Mouse (Mus musculus) layer of hippocampus, adult 18-20 months (tissue): Measurements from ENCODE around the gene Ift46. TPM values are rescaled to one million over a fixed set of nuclear protein-coding genes. Genes with fewer than 3 reads are reported as not detected.
"Not testable (repeated sequence)": the region's sequence is repeated elsewhere in the genome, so short reads cannot be mapped to it uniquely, and the experiment has no call there.

Experiments used
- DNase-seq, 2 experiments: peaks; one replicate each; pipeline ENCODE4 v3.0.0; 2022; ENCODE audit warnings: low spot score in 2 of 2
- total RNA-seq, 2 experiments: library from RNA; stranded (reverse); gene quantifications; 2 replicates each; pipeline ENCODE4 v1.2.3; 2021

Ift46 gene
- total RNA-seq, 2 experiments from 2014 or later: 65.2 to 78.9 TPM

DNA sequence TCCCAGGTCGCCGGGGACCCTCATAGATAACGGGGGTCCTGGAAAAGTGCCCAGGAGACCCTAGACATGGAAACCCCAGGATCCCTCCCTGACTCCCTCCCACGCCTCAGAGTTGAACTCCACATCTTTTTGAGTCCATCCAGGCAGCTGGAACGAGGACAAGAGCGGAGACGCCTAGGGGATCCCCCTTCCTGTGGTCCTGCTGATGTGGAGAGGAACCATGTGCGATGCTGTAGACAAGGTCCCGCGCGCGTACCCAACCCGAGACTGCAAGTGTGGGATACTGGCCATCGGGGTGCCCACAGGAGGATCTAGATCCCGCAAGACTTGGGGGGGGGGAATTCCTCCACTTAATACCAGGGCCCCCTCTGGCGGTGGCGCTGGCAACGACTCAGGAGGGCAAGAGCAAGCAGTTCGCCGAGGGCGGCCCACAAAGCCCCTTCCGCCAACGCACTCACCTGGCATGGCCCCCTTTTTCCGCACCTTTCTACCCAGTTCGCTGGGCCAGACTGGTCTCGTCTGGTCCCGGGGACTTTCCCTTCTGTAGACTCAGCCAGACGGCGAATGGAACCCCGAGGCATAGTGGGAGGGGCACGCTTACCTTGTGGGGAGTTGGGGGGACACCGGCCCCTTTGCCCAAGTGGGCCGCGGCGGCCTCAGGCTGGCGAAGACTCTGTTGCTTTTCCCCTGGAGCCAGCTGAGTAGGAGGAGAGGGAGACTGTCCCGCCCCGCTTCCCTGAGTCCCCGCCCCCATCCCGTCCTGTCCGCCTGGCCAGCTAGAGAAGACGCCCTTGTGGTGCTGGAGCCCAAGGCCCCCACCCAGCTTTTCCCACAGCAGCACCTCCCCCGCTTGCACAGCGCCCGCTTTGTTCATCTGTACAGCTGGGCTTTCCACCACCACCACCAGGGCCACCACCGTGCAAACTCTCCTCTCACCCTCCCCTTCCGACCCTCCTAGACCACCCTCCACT, 32.9 kb upstream of the Ift46 start, which contains the start of gene Phldb1:
TSS of gene Phldb1 (minus strand) at position 675 of the 971 bp plus-strand sequence.
- peak in 1 of 2 experiments; percentile 62 for DNase-seq

DNA sequence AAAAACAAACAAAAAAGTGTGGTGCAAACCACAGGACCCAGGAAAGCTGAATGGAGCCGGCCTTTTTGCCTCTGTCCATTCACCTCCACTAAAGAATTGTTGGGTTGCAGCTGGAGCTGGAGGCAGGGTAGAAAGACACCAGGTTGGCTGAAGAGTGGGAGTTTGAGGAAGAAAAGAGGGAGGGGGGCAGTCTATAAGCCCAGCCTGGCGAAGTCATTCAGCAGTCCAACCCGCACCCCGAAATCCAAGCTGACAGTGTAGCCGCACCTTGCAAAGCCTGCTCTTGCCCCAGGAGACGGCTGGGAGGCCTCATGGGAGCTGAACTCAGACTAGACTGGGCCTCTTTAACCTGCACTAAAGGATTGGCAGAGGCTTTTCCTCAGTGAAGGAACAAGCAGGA, 31.8 kb upstream of the Ift46 start:
- DNase-seq: no peak

DNA sequence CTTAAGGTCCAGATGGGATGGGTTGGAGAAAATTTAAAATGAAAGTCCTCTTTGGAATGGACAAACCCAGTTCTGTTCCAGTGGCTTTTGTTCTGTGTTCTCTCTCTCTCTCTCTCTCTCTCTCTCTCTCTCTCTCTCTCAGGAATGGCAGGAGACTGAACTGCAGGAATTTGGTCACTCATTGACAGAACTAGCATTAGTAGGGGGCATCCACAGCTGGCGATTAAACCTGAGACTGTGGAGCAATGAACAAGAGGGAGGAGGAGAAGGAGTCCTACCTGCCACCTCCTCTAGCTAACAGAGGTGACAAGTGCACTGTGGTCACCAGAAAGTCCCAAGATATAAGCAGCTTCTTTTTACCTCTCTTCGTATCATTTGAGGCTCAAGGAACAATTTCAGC, 31.4 kb upstream of the Ift46 start:
- DNase-seq: no peak

GRCm38 (mm10) chr9:44737240-44737949, 30.3 kb upstream of the Ift46 start:
- DNase-seq: no peak

DNA sequence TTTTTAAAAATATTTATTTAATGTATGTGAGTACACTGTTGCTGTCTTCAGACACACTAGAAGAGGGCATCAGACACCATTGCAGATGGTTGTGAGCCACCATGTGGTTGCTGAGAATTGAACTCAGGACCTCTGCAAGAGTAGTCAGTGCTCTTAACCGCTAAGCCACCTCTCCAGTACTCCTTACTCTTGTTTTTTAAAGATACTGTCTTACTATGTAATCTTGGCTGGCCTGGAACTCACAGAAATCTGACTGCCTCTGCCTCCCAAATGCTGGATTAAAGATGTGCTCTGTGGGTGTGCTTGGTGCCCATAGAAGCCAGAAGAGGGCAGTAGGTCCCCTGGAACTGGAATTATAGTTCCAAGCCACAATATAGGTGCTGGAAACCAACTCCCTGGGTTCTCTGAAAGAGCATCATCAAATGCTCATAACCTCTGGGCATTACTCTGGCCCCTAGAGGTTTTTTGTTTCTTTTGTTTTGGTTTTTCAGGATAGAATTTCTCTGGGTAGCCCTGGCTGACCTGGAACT, 27.0 kb upstream of the Ift46 start:
- no peak for DNase-seq

- DNase-seq: no peak
Measured at GRCm38 (mm10) chr9:44745371-44745770, 22.3 kb upstream of the Ift46 start.

- DNase-seq: no peak
Measured at GRCm38 (mm10) chr9:44746666-44747065, 21.0 kb upstream of the Ift46 start.

DNA sequence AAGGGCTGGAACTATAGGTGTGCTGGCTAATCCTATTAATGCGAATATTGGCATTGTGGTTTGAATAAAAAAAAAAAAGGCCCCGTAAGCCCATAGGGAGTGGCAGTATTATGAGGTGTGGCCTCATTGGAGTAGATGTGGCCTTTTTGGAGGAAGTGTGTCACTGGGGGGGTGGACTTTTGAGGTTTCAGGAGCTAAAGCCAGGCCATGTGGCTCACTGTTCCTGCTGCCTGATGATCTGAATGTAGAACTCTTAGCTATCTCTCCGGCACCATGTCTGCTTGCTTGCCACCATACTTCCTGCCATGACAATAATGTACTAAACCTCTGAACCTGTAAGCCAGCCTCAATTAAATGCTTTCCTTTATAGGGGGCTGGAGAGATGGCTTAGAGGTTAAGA, 20.4 kb upstream of the Ift46 start:
- no peak for DNase-seq

DNA sequence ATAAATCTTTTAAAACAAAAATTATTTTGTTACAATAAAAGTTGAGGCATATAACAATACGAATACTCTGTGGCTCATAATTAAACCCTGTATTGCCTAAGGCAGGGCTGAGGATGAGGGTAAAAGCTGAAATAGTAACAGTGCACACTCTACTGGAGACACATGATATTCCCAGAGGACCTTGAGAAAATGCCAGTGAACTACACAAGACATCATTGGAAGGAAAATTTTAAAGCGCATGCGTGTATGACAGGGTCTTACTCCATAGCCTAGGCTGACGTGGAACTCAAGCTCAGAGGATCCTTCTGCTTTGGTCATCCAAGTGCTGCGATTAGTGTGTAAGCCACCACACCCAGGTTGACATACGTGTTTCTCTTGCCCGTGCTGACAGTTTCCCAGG, 19.2 kb upstream of the Ift46 start:
- DNase-seq: no peak

DNA sequence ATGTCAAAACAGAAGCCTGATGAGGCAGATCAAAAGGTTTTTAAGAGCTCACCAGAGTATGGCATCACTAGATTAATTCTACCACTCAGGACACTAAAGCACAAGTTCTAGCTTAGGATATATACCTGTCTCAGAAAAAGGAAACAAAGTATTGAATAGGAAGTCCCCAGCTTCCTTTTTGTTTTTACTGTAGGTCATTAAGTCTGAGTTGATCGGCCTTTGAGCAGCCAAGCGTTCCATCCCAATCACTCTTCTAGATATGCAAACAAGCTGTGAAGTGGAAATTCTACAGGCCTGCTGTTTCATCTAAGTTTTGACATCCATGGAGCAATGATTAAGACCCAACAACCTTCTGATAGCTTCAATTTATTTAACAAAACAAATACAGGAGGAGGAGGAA, 6.8 kb upstream of the Ift46 start:
- no peak for DNase-seq

GRCm38 (mm10) chr9:44768029-44768394, 304 bp downstream of the Ift46 start:
- DNase-seq: not testable (repeated sequence)

DNA sequence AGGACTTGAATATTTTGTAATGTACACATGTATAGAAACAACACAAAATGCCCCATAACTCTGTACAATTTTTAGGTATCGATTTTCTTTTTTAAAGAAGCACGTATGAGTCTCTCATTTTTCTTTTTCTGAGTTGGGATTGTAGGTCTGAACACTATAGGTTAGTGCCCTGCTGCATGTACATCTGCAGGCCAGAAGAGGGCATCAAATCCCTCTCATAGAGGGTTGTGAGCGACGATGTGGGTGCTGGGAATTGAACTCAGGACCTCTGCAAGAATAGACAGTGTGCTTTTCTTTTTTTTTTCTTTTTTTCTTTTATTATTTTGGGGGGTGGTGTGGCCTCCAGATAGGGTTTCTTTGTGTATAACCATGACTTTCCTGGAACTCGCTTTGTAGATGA, 3.7 kb downstream of the Ift46 start:
- DNase-seq: no peak

DNA sequence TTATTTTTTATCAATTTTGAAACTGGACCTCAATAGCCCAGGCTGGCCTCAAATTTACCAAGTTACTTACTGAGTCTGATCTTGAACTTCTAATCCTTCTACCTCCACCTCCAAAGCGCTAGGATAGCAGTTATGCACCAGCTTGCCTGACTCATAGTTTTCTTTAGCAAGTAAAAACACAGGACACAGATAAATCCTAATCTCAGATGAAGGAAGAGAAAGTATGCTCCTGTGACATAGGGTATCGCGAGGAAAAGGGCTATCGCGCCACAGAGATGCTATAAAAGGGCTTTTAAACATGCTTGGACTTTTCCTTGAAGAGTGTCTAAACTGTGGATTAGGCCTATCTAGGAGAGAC, 4.7 kb downstream of the Ift46 start:
- DNase-seq: no peak

DNA sequence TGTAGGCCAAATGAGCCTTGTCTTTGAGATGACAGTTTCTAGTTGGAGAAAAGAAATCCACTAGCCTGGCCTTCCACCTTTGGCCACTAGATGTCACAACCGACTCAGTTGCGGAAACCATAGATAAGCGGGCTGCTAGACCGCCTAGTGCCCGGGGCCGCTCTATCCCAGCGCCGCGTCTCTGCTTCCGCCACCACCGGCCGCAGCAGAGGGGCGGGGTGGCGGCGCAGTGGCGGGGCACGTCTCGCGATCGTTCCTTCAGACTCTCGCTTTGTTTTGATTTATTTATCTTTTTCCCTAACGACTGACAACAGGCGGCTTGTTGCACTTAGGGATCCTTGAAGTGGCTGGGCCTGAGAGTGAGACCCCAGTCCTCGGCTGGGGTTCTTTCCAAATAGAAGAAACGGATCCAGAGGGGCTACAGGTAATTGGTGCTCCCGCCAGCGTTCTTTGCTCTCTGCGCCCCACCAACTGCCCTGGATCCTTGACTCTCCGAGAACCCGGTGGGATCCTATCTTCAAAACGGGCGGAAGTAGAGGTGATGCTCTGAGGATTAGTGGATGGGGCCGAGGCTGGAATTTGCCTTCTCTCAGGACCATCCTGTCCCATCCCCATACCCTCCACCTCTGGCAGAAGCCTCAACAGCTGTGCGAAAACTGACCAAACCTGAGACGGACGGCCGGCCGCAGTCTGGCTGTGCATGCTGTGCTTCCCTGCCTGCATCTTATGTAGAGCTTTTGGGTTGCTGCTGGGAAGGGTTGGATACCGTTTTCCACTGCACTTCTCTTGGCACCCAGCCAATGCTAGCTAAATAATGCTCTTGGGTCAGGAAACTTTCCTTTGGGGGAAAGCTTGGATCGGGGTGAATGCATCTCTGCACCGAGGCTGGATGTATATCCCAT, 5.3 kb downstream of the Ift46 start:
- peak; percentile 87 to 97 for DNase-seq

GRCm38 (mm10) chr9:44792842-44793241, 25.1 kb downstream of the Ift46 start:
- DNase-seq: no peak

DNA sequence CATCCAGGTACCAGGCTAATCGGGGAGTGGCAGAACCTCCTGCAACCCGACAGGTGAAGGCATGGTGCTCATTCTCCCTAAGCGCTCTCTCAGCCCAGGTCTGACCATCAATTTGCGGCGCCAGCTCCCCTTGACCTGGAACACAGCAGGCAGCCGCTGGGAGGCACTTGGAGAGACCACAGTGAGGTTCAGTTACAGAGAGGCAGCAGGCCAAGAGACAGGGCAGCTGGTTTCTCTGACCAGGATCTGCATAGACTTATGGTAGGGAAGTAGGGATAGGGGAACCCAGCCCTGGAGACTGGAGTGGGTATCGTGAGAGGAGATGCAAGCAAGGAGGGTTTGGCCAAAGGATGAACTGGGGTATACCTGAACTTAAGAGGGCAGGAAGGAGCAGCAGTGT, 30.6 kb downstream of the Ift46 start:
- no peak for DNase-seq

GRCm38 (mm10) chr9:44799102-44799957, 31.6 kb downstream of the Ift46 start, which contains the start of gene Tmem25:
Gene Tmem25 (minus strand): TSS chr9:44799307.
- DNase-seq: peak; percentile 90 to 92

DNA sequence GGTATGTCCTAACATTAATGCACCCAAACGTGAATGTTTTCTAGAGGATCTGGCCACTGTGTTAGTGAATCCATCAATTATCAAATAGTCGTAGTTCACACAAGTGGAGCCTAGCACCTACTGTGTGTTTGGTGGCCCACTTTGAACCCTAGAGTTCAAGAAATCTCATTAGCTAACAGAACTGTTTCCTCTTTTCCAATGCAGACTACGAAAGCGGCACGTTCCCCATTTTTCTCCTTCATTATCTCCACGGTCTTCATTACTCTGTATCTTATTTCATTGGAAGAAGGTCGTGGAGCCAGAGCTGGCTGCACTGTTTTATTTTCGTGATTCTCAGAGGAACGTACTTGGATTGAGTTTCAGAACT, 32.2 kb downstream of the Ift46 start:
- no peak for DNase-seq

DNA sequence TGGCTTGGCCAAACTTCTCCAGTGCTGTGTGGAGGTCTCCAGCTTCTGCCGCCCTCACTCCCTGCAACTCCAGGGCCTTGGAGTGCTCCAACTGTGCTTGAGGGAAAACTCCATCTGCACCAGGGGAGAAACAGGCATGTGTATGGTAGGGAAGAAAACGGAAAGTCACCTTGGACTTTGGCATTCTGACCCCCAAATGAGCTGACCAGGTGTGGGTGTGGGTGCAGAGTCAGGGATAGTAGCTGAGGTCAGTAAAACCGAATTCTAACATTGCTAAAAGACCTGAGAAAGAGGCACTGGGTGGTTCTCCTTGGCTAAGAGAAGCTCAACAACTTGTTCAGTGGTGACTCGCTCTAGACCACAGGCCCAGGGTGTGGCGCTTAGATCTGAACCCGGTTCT, 34.0 kb downstream of the Ift46 start:
- no peak for DNase-seq

- DNase-seq: no peak
Measured at GRCm38 (mm10) chr9:44802808-44803450, 35.2 kb downstream of the Ift46 start, which contains the start of gene Ttc36. Gene Ttc36 (minus strand): TSS chr9:44803072.
